ENCODE assay signal across 8 mouse cellular contexts in the genomic region with DNA sequence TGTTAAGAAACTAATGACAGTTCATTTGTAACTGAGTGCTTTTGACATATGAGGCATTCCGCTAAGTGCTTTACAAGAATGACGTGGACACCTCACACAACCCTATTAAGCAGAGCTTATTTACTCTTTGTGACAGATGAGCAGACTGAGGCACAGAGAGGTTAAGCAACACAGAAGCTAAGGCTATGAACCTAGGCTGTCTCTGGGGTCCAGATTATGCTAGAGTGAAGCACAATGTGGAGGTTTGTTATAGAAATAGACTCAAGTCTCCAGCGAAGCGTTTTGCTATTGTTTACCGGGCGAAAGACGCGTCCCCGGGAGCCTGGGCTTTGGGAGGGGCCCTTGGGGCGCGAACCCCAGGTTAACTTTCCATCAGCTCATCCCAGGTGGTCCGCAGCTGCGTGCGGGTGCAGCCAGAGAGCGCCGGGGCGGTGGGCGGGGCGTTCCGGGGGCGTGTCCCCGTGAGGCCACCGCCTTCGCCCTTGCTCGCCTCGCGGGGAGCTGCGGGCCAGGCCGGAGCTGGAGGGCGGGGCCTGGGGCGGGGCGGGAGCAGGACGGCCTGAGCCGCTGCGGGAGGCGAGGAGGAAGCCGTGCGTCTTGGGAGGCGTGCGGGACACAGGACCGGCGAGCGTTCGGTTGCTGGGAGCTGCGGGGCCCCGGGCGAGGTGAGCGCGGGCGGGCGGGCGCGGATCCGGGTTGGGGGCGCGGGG. TPM values are rescaled to one million over a fixed set of nuclear protein-coding genes. Genes with fewer than 3 reads are reported as not detected.
DNase-seq lines count a peak whose midpoint lies in the region; ATAC-seq and TF ChIP-seq lines count a peak whose summit lies in the region.

A gene (plus strand): TSS at position 546 of the 710 bp plus-strand sequence.

- peak within 1 kb of the TSS; percentile 87 for H3K9ac ChIP-seq in embryonic facial prominence, embryonic 14.5 days (ENCODE audit: low read depth, low read length)
- H3K9ac ChIP-seq in heart, embryonic 12.5 days, result peak within 1 kb of the TSS; percentile 95
- peak within 1 kb of the TSS; percentile 85 for H3K9ac ChIP-seq in kidney, embryonic 16.5 days (replicated peaks; ENCODE audit: low read length)
- peak within 1 kb of the TSS; percentile 82 for H3K9ac ChIP-seq in liver, embryonic 11.5 days (ENCODE audit: low read depth, low read length)
- peak within 1 kb of the TSS; percentile 68 for H3K9ac ChIP-seq in stomach, embryonic 15.5 days

- peak; percentile 62 to 66 for DNase-seq in B cell, adult 2 months
- DNase-seq in embryonic facial prominence, embryonic 14.5 days (ENCODE audit: low spot score), result peak; percentile 92
- peak; percentile 83 for DNase-seq in liver, embryonic 11.5 days (ENCODE audit: low spot score)
- DNase-seq in natural killer cell, adult 2 months (ENCODE audit: low spot score in 2 of 2), result peak; percentile 41 to 50

- H3K9me3 ChIP-seq in embryonic facial prominence, embryonic 14.5 days (ENCODE audit: control insufficient read depth, low read length), result no peaks in the 10 kb centered on the region
- no peaks in the 10 kb centered on the region for H3K9me3 ChIP-seq in heart, embryonic 12.5 days (replicated peaks)
- no peaks in the 10 kb centered on the region for H3K9me3 ChIP-seq in kidney, embryonic 16.5 days (ENCODE audit: low read length)
- no peaks in the 10 kb centered on the region for H3K9me3 ChIP-seq in liver, embryonic 11.5 days (ENCODE audit: control insufficient read depth, low read length)
- H3K9me3 ChIP-seq in stomach, embryonic 15.5 days, result no peaks in the 10 kb centered on the region

- H3K27me3 ChIP-seq in embryonic facial prominence, embryonic 14.5 days (replicated peaks; ENCODE audit: control insufficient read depth, insufficient read depth, low read length), result no peaks in the 10 kb centered on the region
- H3K27me3 ChIP-seq in heart, embryonic 12.5 days (replicated peaks), result no peaks in the 10 kb centered on the region
- H3K27me3 ChIP-seq in kidney, embryonic 16.5 days (ENCODE audit: insufficient read depth, low read length), result no peaks in the 10 kb centered on the region
- H3K27me3 ChIP-seq in liver, embryonic 11.5 days (replicated peaks; ENCODE audit: control insufficient read depth, insufficient read depth, low read length), result no peaks in the 10 kb centered on the region
- no peaks in the 10 kb centered on the region for H3K27me3 ChIP-seq in stomach, embryonic 15.5 days (replicated peaks)

- peak within 1 kb of the TSS; percentile 88 for H3K4me2 ChIP-seq in embryonic facial prominence, embryonic 14.5 days (ENCODE audit: low read depth, low read length)
- H3K4me2 ChIP-seq in heart, embryonic 12.5 days, result peak within 1 kb of the TSS; percentile 94
- H3K4me2 ChIP-seq in kidney, embryonic 16.5 days (replicated peaks; ENCODE audit: low read depth, low read length), result peak within 1 kb of the TSS; percentile 79
- peak within 1 kb of the TSS; percentile 97 for H3K4me2 ChIP-seq in liver, embryonic 11.5 days
- peak within 1 kb of the TSS; percentile 82 for H3K4me2 ChIP-seq in stomach, embryonic 15.5 days

- WGBS in bone marrow, adult 2 months, result 6% methylated on average over 53 of the region's 56 CpGs
- 8% methylated on average over 21 of the region's 56 CpGs for WGBS in embryonic facial prominence, embryonic 14.5 days
- 6% methylated on average over 37 of the region's 56 CpGs for WGBS in heart, embryonic 12.5 days
- WGBS in kidney, embryonic 16.5 days, result 6% methylated on average over 39 of the region's 56 CpGs
- 5% methylated on average over 45 of the region's 56 CpGs for whole genome bisulfite sequencing in liver, embryonic 11.5 days
- whole genome bisulfite sequencing in stomach, embryonic 15.5 days, result 4% methylated on average over 53 of the region's 56 CpGs

- H3K4me3 ChIP-seq in bone marrow, adult 2 months (replicated peaks; ENCODE audit: control insufficient read depth, low read depth, low read length), result peak within 1 kb of the TSS; percentile 49
- peak within 1 kb of the TSS; percentile 71 for H3K4me3 ChIP-seq in embryonic facial prominence, embryonic 14.5 days (ENCODE audit: low read depth, low read length)
- peak within 1 kb of the TSS; percentile 84 for H3K4me3 ChIP-seq in heart, embryonic 12.5 days
- H3K4me3 ChIP-seq in kidney, embryonic 16.5 days (ENCODE audit: low read length), result peak within 1 kb of the TSS; percentile 85
- H3K4me3 ChIP-seq in liver, embryonic 11.5 days (ENCODE audit: low read depth, low read length), result peak within 1 kb of the TSS; percentile 86
- peak within 1 kb of the TSS; percentile 66 for H3K4me3 ChIP-seq in stomach, embryonic 15.5 days (replicated peaks)

- H3K27ac ChIP-seq in bone marrow, adult 2 months (ENCODE audit: control insufficient read depth, insufficient read depth, low read depth, low read length, poor library complexity), result peak within 1 kb of the TSS; percentile 19; the same call in 1 of the 2 replicates
- peak within 1 kb of the TSS; percentile 69 for H3K27ac ChIP-seq in embryonic facial prominence, embryonic 14.5 days (replicated peaks; ENCODE audit: low read depth, low read length)
- H3K27ac ChIP-seq in heart, embryonic 12.5 days (ENCODE audit: poor library complexity, severe bottlenecking), result peak within 1 kb of the TSS; percentile 88
- no peak within 1 kb of the TSS for H3K27ac ChIP-seq in kidney, embryonic 16.5 days (ENCODE audit: low read length)
- peak within 1 kb of the TSS; percentile 80 for H3K27ac ChIP-seq in liver, embryonic 11.5 days (ENCODE audit: low read depth, low read length)
- peak within 1 kb of the TSS; percentile 66 for H3K27ac ChIP-seq in stomach, embryonic 15.5 days

- no peaks in the 10 kb centered on the region for H3K4me1 ChIP-seq in bone marrow, adult 2 months (ENCODE audit: control insufficient read depth, insufficient read depth, low read length)
- peaks cover 34% of the 10 kb centered on the region for H3K4me1 ChIP-seq in embryonic facial prominence, embryonic 14.5 days (ENCODE audit: control insufficient read depth, insufficient read depth, low read length)
- H3K4me1 ChIP-seq in heart, embryonic 12.5 days (replicated peaks), result peaks cover 34% of the 10 kb centered on the region
- H3K4me1 ChIP-seq in kidney, embryonic 16.5 days (ENCODE audit: insufficient read depth, low read length), result peaks cover 34% of the 10 kb centered on the region
- peaks cover 51% of the 10 kb centered on the region for H3K4me1 ChIP-seq in liver, embryonic 11.5 days (replicated peaks; ENCODE audit: control insufficient read depth, insufficient read depth, low read length)
- peaks cover 32% of the 10 kb centered on the region for H3K4me1 ChIP-seq in stomach, embryonic 15.5 days

- peak; percentile 91 for ATAC-seq in embryonic facial prominence, embryonic 14.5 days (ENCODE audit: low read depth)
- ATAC-seq in heart, embryonic 12.5 days (ENCODE audit: insufficient number of reproducible peaks, low FRiP score), result peak; percentile 91
- peak; percentile 94 for ATAC-seq in kidney, embryonic 16.5 days (ENCODE audit: low FRiP score, low TSS enrichment)
- ATAC-seq in liver, embryonic 11.5 days (replicated peaks; ENCODE audit: low FRiP score), result peak; percentile 85
- peak; percentile 88 for ATAC-seq in stomach, embryonic 15.5 days (ENCODE audit: insufficient read depth, low FRiP score, low read depth)

- no peak for TF ChIP-seq CTCF in bone marrow, adult 2 months (IDR thresholded peaks at IDR 0.05; ENCODE audit: control insufficient read depth, insufficient read depth, low read length)

- no peak for TF ChIP-seq POLR2A in bone marrow, adult 2 months (IDR thresholded peaks at IDR 0.05; ENCODE audit: borderline replicate concordance, control insufficient read depth, low read depth, low read length)

- H3K36me3 ChIP-seq in embryonic facial prominence, embryonic 14.5 days (ENCODE audit: control insufficient read depth, insufficient read depth, low read length), result no peaks in the 10 kb centered on the region
- H3K36me3 ChIP-seq in heart, embryonic 12.5 days, result no peaks in the 10 kb centered on the region
- no peaks in the 10 kb centered on the region for H3K36me3 ChIP-seq in kidney, embryonic 16.5 days (ENCODE audit: insufficient read depth, low read length)
- no peaks in the 10 kb centered on the region for H3K36me3 ChIP-seq in liver, embryonic 11.5 days (ENCODE audit: control insufficient read depth, insufficient read depth, low read length)
- no peaks in the 10 kb centered on the region for H3K36me3 ChIP-seq in stomach, embryonic 15.5 days

RNA-seq across cellular contexts. Expression of the gene that starts here (rescaled TPM):
- polyA plus RNA-seq in bone marrow, adult 2 months (2011; ENCODE audit: insufficient read depth, insufficient read length, low replicate concordance, missing spikeins), result 3.6 and 6.3 TPM in 2 replicates
- 37.0 and 40.6 TPM in 2 replicates for polyA plus RNA-seq in embryonic facial prominence, embryonic 14.5 days (2014; fragmentation: Nextera tagmentation; extraction: Ambion mirVana)
- polyA plus RNA-seq in heart, embryonic 12.5 days (2016; fragmentation: Nextera tagmentation; extraction: Ambion mirVana), result 46.6 and 46.8 TPM in 2 replicates
- 24.8 and 26.1 TPM in 2 replicates for polyA plus RNA-seq in kidney, embryonic 16.5 days (2015; fragmentation: Nextera tagmentation; extraction: Ambion mirVana)
- 16.6 and 17.3 TPM in 2 replicates for polyA plus RNA-seq in liver, embryonic 11.5 days (2014; fragmentation: Nextera tagmentation; extraction: Ambion mirVana)
- 32.0 and 37.0 TPM in 2 replicates for polyA plus RNA-seq in stomach, embryonic 15.5 days (2015; fragmentation: Nextera tagmentation; extraction: Ambion mirVana)
